Mouse (Mus musculus) bone marrow, adult 2 months (tissue): ENCODE data around the gene Sox4.

Experiments used
- CTCF ChIP-seq: fragments of 200-500 bp; IDR thresholded peaks from 2 replicates; pipeline ENCODE4 v1.5.1; 2011; ENCODE audit warnings: low read length, control low read depth; ENCODE audit not compliant: control insufficient read depth, insufficient read depth
- POLR2A ChIP-seq: fragments of 200-500 bp; IDR thresholded peaks from 2 replicates; pipeline ENCODE4 v1.6.1; 2011; ENCODE audit warnings: low read depth, mild to moderate bottlenecking, control low read depth, low read length, borderline replicate concordance; ENCODE audit not compliant: control insufficient read depth

DNA sequence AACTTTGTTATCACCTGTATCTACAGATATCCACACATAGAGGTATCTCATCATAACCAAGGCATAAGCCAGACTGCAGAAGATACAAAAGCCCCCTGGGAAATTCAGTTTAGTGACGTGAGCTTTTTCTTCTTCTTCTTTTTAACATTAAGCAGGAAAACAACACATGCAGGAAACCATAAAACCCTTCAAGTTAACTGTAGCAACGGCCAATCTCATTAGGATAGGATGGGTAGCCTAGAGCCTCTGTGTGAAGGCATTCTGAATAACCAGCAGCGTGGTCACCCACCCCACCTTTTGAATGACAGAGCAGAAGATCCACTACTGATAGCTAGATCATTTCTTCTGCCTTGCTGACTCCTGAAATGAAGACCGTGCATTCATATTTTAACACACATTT, 10.6 kb downstream of the Sox4 start:
- TF ChIP-seq POLR2A (no peak), CTCF (no peak)
